Mouse (Mus musculus) CH12.LX (cell line): ENCODE results near the gene Rasgef1c. TPM values are rescaled to one million over a fixed set of nuclear protein-coding genes. Genes with fewer than 3 reads are reported as not detected.

Experiments used
- DNase-seq: peaks from one replicate; pipeline ENCODE4 v3.0.0-alpha.2; 2013; ENCODE audit errors: extremely low read depth
- H3K27ac ChIP-seq: 2 replicates; pipeline ENCODE4 v1.5.1; 2012; ENCODE audit warnings: low read depth, mild to moderate bottlenecking, control low read depth, moderate library complexity; ENCODE audit not compliant: insufficient read depth
- H3K27me3 ChIP-seq: replicated peaks from 2 replicates; pipeline ENCODE3; 2012; ENCODE audit warnings: inconsistent platforms
- H3K36me3 ChIP-seq, 2 experiments: replicated peaks in 1 of 2; 2 replicates each; pipeline versions ENCODE3 to v1.6.1; 2012; ENCODE audit warnings: inconsistent platforms in 1 of 2, low read length in 1 of 2, mild to moderate bottlenecking in 1 of 2, mixed read lengths in 1 of 2, moderate library complexity in 1 of 2; ENCODE audit not compliant: control insufficient read depth in 1 of 2, insufficient read depth in 1 of 2
- H3K4me1 ChIP-seq, 2 experiments: 2 replicates each; pipeline ENCODE4 v1.6.1; 2012; ENCODE audit warnings: inconsistent platforms in 1 of 2, moderate library complexity in 1 of 2; ENCODE audit not compliant: insufficient read depth in 2 of 2, control insufficient read depth in 1 of 2
- H3K4me2 ChIP-seq: 2 replicates; pipeline ENCODE4 v1.6.1; 2012; ENCODE audit warnings: low read depth, mild to moderate bottlenecking, control low read depth; ENCODE audit not compliant: poor library complexity, insufficient read depth, severe bottlenecking
- H3K4me3 ChIP-seq, 3 experiments: fragments of 150-350 bp in 1 of 3; sonication (generic) in 1 of 3; replicated peaks in 1 of 3; 2 replicates each; pipeline versions ENCODE3 to v1.5.1; 2011 to 2012; ENCODE audit warnings: low read depth in 2 of 3, low read length in 2 of 3, mild to moderate bottlenecking in 2 of 3, moderate library complexity in 2 of 3, control low read depth in 1 of 3, improper control_type of control experiment in 1 of 3, inconsistent platforms in 1 of 3, mixed read lengths in 1 of 3; ENCODE audit not compliant: poor library complexity in 1 of 3
- H3K79me2 ChIP-seq: replicated peaks from 2 replicates; pipeline ENCODE4 v1.6.1; 2012; ENCODE audit warnings: mild to moderate bottlenecking, moderate library complexity; ENCODE audit not compliant: control insufficient read depth, poor library complexity, insufficient read depth, severe bottlenecking; ENCODE audit errors: extremely low read depth
- H3K9ac ChIP-seq: 2 replicates; pipeline ENCODE4 v1.6.1; 2012; ENCODE audit warnings: low read depth, mild to moderate bottlenecking, control low read depth, moderate library complexity; ENCODE audit not compliant: insufficient read depth
- H3K9me3 ChIP-seq: replicated peaks from 2 replicates; pipeline ENCODE3; 2012; ENCODE audit warnings: low read length, inconsistent platforms, mixed read lengths
- BHLHE40 ChIP-seq: IDR thresholded peaks from 2 replicates; pipeline ENCODE4 v1.6.1; 2011; ENCODE audit warnings: mild to moderate bottlenecking, low read depth, low read length, improper control_type of control experiment
- CHD1 ChIP-seq: IDR thresholded peaks from 2 replicates; pipeline ENCODE4 v1.6.1; 2012; ENCODE audit warnings: low read depth, low read length, improper control_type of control experiment, inconsistent platforms
- CTCF ChIP-seq, 2 experiments: IDR thresholded peaks in 1 of 2; conservative IDR thresholded peaks in 1 of 2; 2 replicates each; pipeline ENCODE4 v1.5.1; 2011 to 2012; ENCODE audit warnings: low read depth in 2 of 2, low read length in 2 of 2, improper control_type of control experiment in 1 of 2, inconsistent platforms in 1 of 2, mild to moderate bottlenecking in 1 of 2, moderate library complexity in 1 of 2
- EP300 ChIP-seq: IDR thresholded peaks from 2 replicates; pipeline ENCODE4 v1.6.1; 2011; ENCODE audit warnings: low read length, improper control_type of control experiment
- GABPA ChIP-seq: IDR thresholded peaks from 2 replicates; pipeline ENCODE4 v1.6.1; 2012; ENCODE audit warnings: low read depth, low read length, improper control_type of control experiment, inconsistent platforms; ENCODE audit not compliant: insufficient replicate concordance
- KAT2A ChIP-seq: IDR thresholded peaks from 2 replicates; pipeline ENCODE4 v1.6.1; 2012; ENCODE audit warnings: low read length, improper control_type of control experiment, inconsistent platforms; ENCODE audit not compliant: insufficient replicate concordance
- MAFK ChIP-seq: IDR thresholded peaks from 2 replicates; pipeline ENCODE4 v1.6.1; 2011; ENCODE audit warnings: low read length, improper control_type of control experiment; ENCODE audit not compliant: insufficient replicate concordance
- MAX ChIP-seq: IDR thresholded peaks from 2 replicates; pipeline ENCODE4 v1.6.1; 2011; ENCODE audit warnings: low read length, improper control_type of control experiment
- MAZ ChIP-seq: IDR thresholded peaks from 2 replicates; pipeline ENCODE4 v1.6.1; 2012; ENCODE audit warnings: low read depth, mild to moderate bottlenecking, inconsistent platforms, low read length, improper control_type of control experiment, moderate library complexity
- MXI1 ChIP-seq: IDR thresholded peaks from 2 replicates; pipeline ENCODE4 v1.6.1; 2011; ENCODE audit warnings: mild to moderate bottlenecking, low read depth, low read length, improper control_type of control experiment
- NELFE ChIP-seq: IDR thresholded peaks from 2 replicates; pipeline ENCODE4 v1.6.1; 2011; ENCODE audit warnings: low read depth, low read length, improper control_type of control experiment
- NRF1 ChIP-seq: IDR thresholded peaks from 2 replicates; pipeline ENCODE4 v1.6.1; 2014; ENCODE audit warnings: low read depth, mild to moderate bottlenecking, inconsistent platforms, low read length, improper control_type of control experiment, moderate library complexity
- PAX5 ChIP-seq: IDR thresholded peaks from 2 replicates; pipeline ENCODE4 v1.6.1; 2012; ENCODE audit warnings: low read length, inconsistent platforms, mixed read lengths
- POLR2AphosphoS2 ChIP-seq: IDR thresholded peaks from 2 replicates; pipeline ENCODE4 v1.6.1; 2011; ENCODE audit warnings: low read depth, low read length, improper control_type of control experiment
- RCOR1 ChIP-seq: conservative IDR thresholded peaks from 2 replicates; pipeline ENCODE4 v1.6.1; 2012; ENCODE audit warnings: low read depth, mild to moderate bottlenecking, inconsistent platforms, low read length, improper control_type of control experiment
- SMC3 ChIP-seq: IDR thresholded peaks from 2 replicates; pipeline ENCODE4 v1.6.1; 2011; ENCODE audit warnings: low read depth, low read length, improper control_type of control experiment
- TBP ChIP-seq: conservative IDR thresholded peaks from 2 replicates; pipeline ENCODE4 v1.6.1; 2011; ENCODE audit warnings: low read depth, low read length, improper control_type of control experiment
- USF1 ChIP-seq: IDR thresholded peaks from 2 replicates; pipeline ENCODE4 v1.6.1; 2014; ENCODE audit warnings: low read depth, mild to moderate bottlenecking, inconsistent platforms, low read length, improper control_type of control experiment
- USF2 ChIP-seq: conservative IDR thresholded peaks from 2 replicates; pipeline ENCODE4 v1.6.1; 2011; ENCODE audit warnings: low read depth, low read length, improper control_type of control experiment
- ZMIZ1 ChIP-seq: IDR thresholded peaks from 2 replicates; pipeline ENCODE4 v1.6.1; 2012; ENCODE audit warnings: low read depth, mild to moderate bottlenecking, inconsistent platforms, low read length, improper control_type of control experiment
- dilution Hi-C: fragments of 300-500 bp; cut with MboI; formaldehyde crosslinking; loops from 2 replicates; pipeline ENCODE4 v1.14.3; 2020; ENCODE audit warnings: low sequenced_read_pairs; ENCODE audit not compliant: extremely low pct_unique_long_range_greater_than_20kb, extremely low pct_ligation_motif_present
- in situ Hi-C: fragments of 300-500 bp; cut with MboI; formaldehyde crosslinking; loops from 3 replicates; pipeline ENCODE4 v1.14.3; 2019; ENCODE audit warnings: low sequenced_read_pairs, low pct_ligation_motif_present, low pct_unique_long_range_greater_than_20kb, mixed read lengths
- polyA plus RNA-seq: library from polyadenylated mRNA; unstranded; fragments of >175 nt; gene quantifications from 2 replicates; pipeline ENCODE4 v1.2.1, GENCODE M21; 2012; ENCODE audit warnings: low read depth; ENCODE audit not compliant: insufficient read length
- total RNA-seq, 2 experiments: library from RNA; depleted of rRNA; stranded (reverse); fragments of 300-350 nt in 1 of 2; fragments of >200 nt in 1 of 2; gene quantifications; 2 replicates each; pipeline ENCODE4 v1.2.3; 2012 to 2014

Gene Rasgef1c
- total and polyA plus RNA-seq, 3 experiments = not detected

GRCm38 (mm10) chr11:49919304-49919703 lies 17.7 kb downstream of the Rasgef1c start:
- H3K4me2 ChIP-seq = no peak overlapping the region
- H3K4me1 ChIP-seq = peaks cover 13 to 29% of the 10 kb centered on the region in 2 experiments
- no peak for TF ChIP-seq CTCF (conservative IDR thresholded peaks at IDR 0.05 in 1 of 2, IDR thresholded peaks at IDR 0.05 in 1 of 2; ENCODE audit: low read depth in 2 of 2, low read length in 2 of 2)
- TF ChIP-seq SMC3 = no peak
- TF ChIP-seq RCOR1 = no peak
- no peak for TF ChIP-seq KAT2A
- no peak for TF ChIP-seq ZMIZ1
- no peak overlapping the region for H3K9ac ChIP-seq
- no peak overlapping the region for H3K4me3 ChIP-seq
- H3K79me2 ChIP-seq = no peaks in the 10 kb centered on the region
- DNase-seq = no peak
- H3K9me3 ChIP-seq = no peaks in the 10 kb centered on the region
- dilution Hi-C loops (no loop called here), in situ Hi-C loops (no loop called here)
- H3K36me3 ChIP-seq = no peaks in the 10 kb centered on the region
- H3K27me3 ChIP-seq = peaks cover 79% of the 10 kb centered on the region
- H3K27ac ChIP-seq = no peak overlapping the region

GRCm38 (mm10) chr11:49923539-49923938 lies 21.9 kb downstream of the Rasgef1c start:
- no peak overlapping the region for H3K4me2 ChIP-seq
- no peaks in the 10 kb centered on the region for H3K9me3 ChIP-seq
- in situ Hi-C loops (no loop called here), dilution Hi-C loops (no loop called here)
- H3K36me3 ChIP-seq = no peaks in the 10 kb centered on the region
- no peak overlapping the region for H3K27ac ChIP-seq
- H3K9ac ChIP-seq = no peak overlapping the region
- H3K79me2 ChIP-seq = no peaks in the 10 kb centered on the region
- DNase-seq = no peak
- TF ChIP-seq MAZ (no peak), EP300 (no peak), MAFK (no peak), NELFE (no peak), USF2 (no peak), PAX5 (no peak), POLR2AphosphoS2 (no peak)
- TF ChIP-seq, all 38 proteins: peak for 0
- H3K4me3 ChIP-seq = no peak overlapping the region
- peaks cover 6 to 17% of the 10 kb centered on the region in 2 experiments for H3K4me1 ChIP-seq
- peaks cover 76% of the 10 kb centered on the region for H3K27me3 ChIP-seq

GRCm38 (mm10) chr11:49926183-49926582 lies 24.5 kb downstream of the Rasgef1c start:
- peaks cover 0 to 5% of the 10 kb centered on the region in 2 experiments; a peak in 2 of 4 replicates for H3K4me1 ChIP-seq
- peak; percentile 23 for DNase-seq
- no peaks in the 10 kb centered on the region for H3K9me3 ChIP-seq
- dilution Hi-C loops = no loop called here
- no peak overlapping the region for H3K4me2 ChIP-seq
- no peaks in the 10 kb centered on the region for H3K36me3 ChIP-seq
- TF ChIP-seq SMC3 (no peak), NRF1 (no peak), PAX5 (no peak), MXI1 (no peak), BHLHE40 (no peak), USF1 (no peak), CHD1 (no peak), MAX (no peak), TBP (no peak), GABPA (no peak)
- TF ChIP-seq, all 38 proteins: peak for 0
- in situ Hi-C loops = no loop called here
- Histone ChIP-seq H3K27ac (no peak overlapping the region), H3K9ac (no peak overlapping the region), H3K27me3 (peaks cover 69% of the 10 kb centered on the region), H3K4me3 (no peak overlapping the region), H3K79me2 (no peaks in the 10 kb centered on the region)
